Mouse (Mus musculus): ENCODE results near the gene Cacnb1.

Gene Cacnb1

GRCm38 (mm10) chr11:98022555-98023371 lies at the start of gene Cacnb1:
Gene Cacnb1 (minus strand): TSS chr11:98023034.
- no peak for DNase-seq (ENCODE audit: low spot score in 2 of 2)

- no peak for DNase-seq (ENCODE audit: low spot score in 2 of 2)
Observed at GRCm38 (mm10) chr11:98067255-98067654, 44.4 kb upstream of the Cacnb1 start.

- no peak for DNase-seq (ENCODE audit: low spot score in 2 of 2)
Observed at GRCm38 (mm10) chr11:98066201-98066600, 43.4 kb upstream of the Cacnb1 start.

- DNase-seq (ENCODE audit: low spot score in 2 of 2), result no peak
Observed at GRCm38 (mm10) chr11:98061904-98062562, 39.2 kb upstream of the Cacnb1 start.

GRCm38 (mm10) chr11:98061441-98061840 lies 38.6 kb upstream of the Cacnb1 start:
- no peak for DNase-seq (ENCODE audit: low spot score in 2 of 2)

- DNase-seq (ENCODE audit: low spot score in 2 of 2), result peak in 1 of 2 experiments; percentile 34
Observed at GRCm38 (mm10) chr11:98060104-98060692, 37.4 kb upstream of the Cacnb1 start.

GRCm38 (mm10) chr11:98059662-98060061 lies 36.8 kb upstream of the Cacnb1 start:
- DNase-seq (ENCODE audit: low spot score in 2 of 2), result no peak

- DNase-seq (ENCODE audit: low spot score in 2 of 2), result no peak
Observed at GRCm38 (mm10) chr11:98057998-98058397, 35.2 kb upstream of the Cacnb1 start.

- no peak for DNase-seq (ENCODE audit: low spot score in 2 of 2)
Observed at GRCm38 (mm10) chr11:98057466-98057865, 34.6 kb upstream of the Cacnb1 start.

GRCm38 (mm10) chr11:98052989-98053834 lies 30.4 kb upstream of the Cacnb1 start, which contains the start of gene Stac2:
Gene Stac2 (minus strand): TSS chr11:98053462.
- no peak for DNase-seq (ENCODE audit: low spot score in 2 of 2)

- no peak for DNase-seq (ENCODE audit: low spot score in 2 of 2)
Observed at GRCm38 (mm10) chr11:98052129-98052988, 29.5 kb upstream of the Cacnb1 start.

GRCm38 (mm10) chr11:98051611-98052128 lies 28.8 kb upstream of the Cacnb1 start:
- DNase-seq (ENCODE audit: low spot score in 2 of 2), result no peak

GRCm38 (mm10) chr11:98050940-98051339 lies 28.1 kb upstream of the Cacnb1 start:
- DNase-seq (ENCODE audit: low spot score in 2 of 2), result no peak

- DNase-seq (ENCODE audit: low spot score in 2 of 2), result no peak
Observed at GRCm38 (mm10) chr11:98050520-98050815, 27.6 kb upstream of the Cacnb1 start.

- DNase-seq (ENCODE audit: low spot score in 2 of 2), result no peak
Observed at GRCm38 (mm10) chr11:98049672-98050519, 27.1 kb upstream of the Cacnb1 start.

- DNase-seq (ENCODE audit: low spot score in 2 of 2), result no peak
Observed at GRCm38 (mm10) chr11:98047745-98048144, 24.9 kb upstream of the Cacnb1 start.

GRCm38 (mm10) chr11:98046466-98046865 lies 23.6 kb upstream of the Cacnb1 start:
- no peak for DNase-seq (ENCODE audit: low spot score in 2 of 2)

- DNase-seq (ENCODE audit: low spot score in 2 of 2), result no peak
Observed at GRCm38 (mm10) chr11:98045596-98045995, 22.8 kb upstream of the Cacnb1 start.

GRCm38 (mm10) chr11:98044074-98044473 lies 21.2 kb upstream of the Cacnb1 start:
- no peak for DNase-seq (ENCODE audit: low spot score in 2 of 2)

GRCm38 (mm10) chr11:98042741-98043140 lies 19.9 kb upstream of the Cacnb1 start:
- no peak for DNase-seq (ENCODE audit: low spot score in 2 of 2)
